Mouse (Mus musculus): Measurements from ENCODE around the gene Ptgfrn. TPM values are rescaled to one million over a fixed set of nuclear protein-coding genes. Genes with fewer than 3 reads are reported as not detected.

The Ptgfrn gene
- polyA plus RNA-seq, 1 experiment from 2014 or later = 0.46 TPM

- Histone ChIP-seq H3K9ac (no peak overlapping the region), H3K27ac (no peak overlapping the region), H3K36me3 (no peaks in the 10 kb centered on the region), H3K4me3 (replicated peaks) (no peak overlapping the region), H3K27me3 (no peaks in the 10 kb centered on the region), H3K4me2 (no peak overlapping the region), H3K4me1 (replicated peaks) (peaks cover 6% of the 10 kb centered on the region; the same call in 1 of the 2 replicates), H3K9me3 (replicated peaks) (no peaks in the 10 kb centered on the region)
- ATAC-seq (ENCODE audit: low read depth) (no peak), DNase-seq (no peak)
- WGBS (ENCODE audit: insufficient replicate concordance) = 82% methylated on average over 9 of the region's 9 CpGs
Observed at GRCm38 (mm10) chr3:101134861-101135260, 24.8 kb upstream of the Ptgfrn start.

GRCm38 (mm10) chr3:101132981-101133380, 22.9 kb upstream of the Ptgfrn start:
- H3K9me3 ChIP-seq (replicated peaks) = no peaks in the 10 kb centered on the region
- ATAC-seq (ENCODE audit: low read depth) (no peak), DNase-seq (no peak)
- no peaks in the 10 kb centered on the region for H3K27me3 ChIP-seq
- no peaks in the 10 kb centered on the region for H3K36me3 ChIP-seq
- H3K27ac ChIP-seq = no peak overlapping the region
- no peak overlapping the region for H3K4me2 ChIP-seq
- no peak overlapping the region for H3K4me3 ChIP-seq (replicated peaks)
- H3K4me1 ChIP-seq (replicated peaks) = peaks cover 17% of the 10 kb centered on the region
- H3K9ac ChIP-seq = no peak overlapping the region
- WGBS (ENCODE audit: insufficient replicate concordance) = 67% methylated on average over 6 of the region's 6 CpGs

GRCm38 (mm10) chr3:101131772-101132171, 21.7 kb upstream of the Ptgfrn start:
- WGBS (ENCODE audit: insufficient replicate concordance) = 67% methylated on average over 5 of the region's 5 CpGs

GRCm38 (mm10) chr3:101130526-101130925, 20.4 kb upstream of the Ptgfrn start:
- Histone ChIP-seq H3K27ac (no peak overlapping the region), H3K9ac (0 out of 2 replicates have a peak overlapping the region, but pooled peaks have one; percentile 13), H3K9me3 (replicated peaks) (no peaks in the 10 kb centered on the region), H3K4me1 (replicated peaks) (peaks cover 17% of the 10 kb centered on the region), H3K4me3 (replicated peaks) (no peak overlapping the region), H3K4me2 (peak overlapping the region; percentile 39), H3K36me3 (no peaks in the 10 kb centered on the region), H3K27me3 (no peaks in the 10 kb centered on the region)
- DNase-seq (peak; percentile 15), ATAC-seq (ENCODE audit: low read depth) (0 out of 2 replicates have a peak, but pooled peaks have one; percentile 45)
- 1% methylated on average over 11 of the region's 11 CpGs for WGBS (ENCODE audit: insufficient replicate concordance)

More at GRCm38 (mm10) chr3:101131772-101132171, 21.7 kb upstream of the Ptgfrn start:
- DNase-seq = no peak
- H3K4me2 ChIP-seq = no peak overlapping the region
- H3K27ac ChIP-seq = no peak overlapping the region
- no peaks in the 10 kb centered on the region for H3K36me3 ChIP-seq
- H3K4me1 ChIP-seq (replicated peaks) = peaks cover 17% of the 10 kb centered on the region
- ATAC-seq (ENCODE audit: low read depth) = no peak
- H3K27me3 ChIP-seq = no peaks in the 10 kb centered on the region
- H3K9me3 ChIP-seq (replicated peaks) = no peaks in the 10 kb centered on the region
- no peak overlapping the region for H3K4me3 ChIP-seq (replicated peaks)
- no peak overlapping the region for H3K9ac ChIP-seq

GRCm38 (mm10) chr3:101129620-101130019, 19.5 kb upstream of the Ptgfrn start:
- Histone ChIP-seq H3K9ac (no peak overlapping the region), H3K4me2 (no peak overlapping the region), H3K36me3 (no peaks in the 10 kb centered on the region), H3K27me3 (no peaks in the 10 kb centered on the region), H3K4me1 (replicated peaks) (peaks cover 17% of the 10 kb centered on the region), H3K4me3 (replicated peaks) (no peak overlapping the region), H3K9me3 (replicated peaks) (no peaks in the 10 kb centered on the region), H3K27ac (no peak overlapping the region)
- ATAC-seq (ENCODE audit: low read depth) (no peak), DNase-seq (no peak)
- 57% methylated on average over 3 of the region's 3 CpGs for whole genome bisulfite sequencing (ENCODE audit: insufficient replicate concordance)

GRCm38 (mm10) chr3:101129090-101129489, 19.0 kb upstream of the Ptgfrn start:
- Histone ChIP-seq H3K4me3 (replicated peaks) (no peak overlapping the region), H3K9ac (no peak overlapping the region), H3K4me1 (replicated peaks) (peaks cover 17% of the 10 kb centered on the region), H3K9me3 (replicated peaks) (no peaks in the 10 kb centered on the region), H3K27me3 (no peaks in the 10 kb centered on the region), H3K4me2 (no peak overlapping the region), H3K36me3 (no peaks in the 10 kb centered on the region), H3K27ac (no peak overlapping the region)
- DNase-seq (peak; percentile 5), ATAC-seq (ENCODE audit: low read depth) (peak; percentile 48; the same call in 1 of the 2 replicates)

- Histone ChIP-seq H3K4me1 (replicated peaks) (peaks cover 17% of the 10 kb centered on the region), H3K9ac (no peak overlapping the region), H3K4me2 (no peak overlapping the region), H3K9me3 (replicated peaks) (no peaks in the 10 kb centered on the region), H3K27ac (no peak overlapping the region), H3K36me3 (no peaks in the 10 kb centered on the region), H3K27me3 (no peaks in the 10 kb centered on the region), H3K4me3 (replicated peaks) (no peak overlapping the region)
- ATAC-seq (ENCODE audit: low read depth) (no peak), DNase-seq (no peak)
- WGBS (ENCODE audit: insufficient replicate concordance) = 57% methylated on average over 2 of the region's 2 CpGs
Observed at GRCm38 (mm10) chr3:101127766-101128165, 17.7 kb upstream of the Ptgfrn start.

- Histone ChIP-seq H3K9ac (no peak overlapping the region), H3K4me2 (no peak overlapping the region), H3K4me3 (replicated peaks) (no peak overlapping the region), H3K9me3 (replicated peaks) (no peaks in the 10 kb centered on the region), H3K27ac (no peak overlapping the region), H3K4me1 (replicated peaks) (peaks cover 9% of the 10 kb centered on the region), H3K36me3 (no peaks in the 10 kb centered on the region), H3K27me3 (no peaks in the 10 kb centered on the region)
- no peak for ATAC-seq (ENCODE audit: low read depth)
- 78% methylated on average over 5 of the region's 5 CpGs for WGBS (ENCODE audit: insufficient replicate concordance)
- no peak for DNase-seq
Observed at GRCm38 (mm10) chr3:101124716-101125115, 14.6 kb upstream of the Ptgfrn start.

- no peak for DNase-seq
- H3K27ac ChIP-seq = no peak overlapping the region
- 61% methylated on average over 3 of the region's 3 CpGs for whole genome bisulfite sequencing (ENCODE audit: insufficient replicate concordance)
- no peak for ATAC-seq (ENCODE audit: low read depth)
- no peaks in the 10 kb centered on the region for H3K27me3 ChIP-seq
- no peak overlapping the region for H3K4me3 ChIP-seq (replicated peaks)
- no peaks in the 10 kb centered on the region for H3K4me1 ChIP-seq (replicated peaks)
- no peaks in the 10 kb centered on the region for H3K36me3 ChIP-seq
- H3K9ac ChIP-seq = no peak overlapping the region
- no peaks in the 10 kb centered on the region for H3K9me3 ChIP-seq (replicated peaks)
- H3K4me2 ChIP-seq = no peak overlapping the region
Observed at GRCm38 (mm10) chr3:101122479-101122878, 12.4 kb upstream of the Ptgfrn start.

GRCm38 (mm10) chr3:101117774-101118173, 7.7 kb upstream of the Ptgfrn start:
- 72% methylated on average over 11 of the region's 11 CpGs for WGBS (ENCODE audit: insufficient replicate concordance)
- no peak for DNase-seq
- ATAC-seq (ENCODE audit: low read depth) = no peak

GRCm38 (mm10) chr3:101117386-101117749, 7.3 kb upstream of the Ptgfrn start:
- H3K9me3 ChIP-seq (replicated peaks) = no peaks in the 10 kb centered on the region
- H3K27ac ChIP-seq = no peak overlapping the region
- H3K36me3 ChIP-seq = no peaks in the 10 kb centered on the region
- no peaks in the 10 kb centered on the region for H3K4me1 ChIP-seq (replicated peaks)
- no peak overlapping the region for H3K4me3 ChIP-seq (replicated peaks)
- no peak overlapping the region for H3K9ac ChIP-seq
- WGBS (ENCODE audit: insufficient replicate concordance) = 73% methylated on average over 8 of the region's 8 CpGs
- DNase-seq (no peak), ATAC-seq (ENCODE audit: low read depth) (no peak)
- peaks cover 3% of the 10 kb centered on the region; the same call in 1 of the 2 replicates for H3K27me3 ChIP-seq
- no peak overlapping the region for H3K4me2 ChIP-seq

More at GRCm38 (mm10) chr3:101117774-101118173, 7.7 kb upstream of the Ptgfrn start:
- H3K4me3 ChIP-seq (replicated peaks) = no peak overlapping the region
- no peaks in the 10 kb centered on the region for H3K27me3 ChIP-seq
- no peaks in the 10 kb centered on the region for H3K4me1 ChIP-seq (replicated peaks)
- H3K36me3 ChIP-seq = no peaks in the 10 kb centered on the region
- no peak overlapping the region for H3K9ac ChIP-seq
- H3K27ac ChIP-seq = no peak overlapping the region
- H3K9me3 ChIP-seq (replicated peaks) = no peaks in the 10 kb centered on the region
- no peak overlapping the region for H3K4me2 ChIP-seq

GRCm38 (mm10) chr3:101116431-101117385, 6.6 kb upstream of the Ptgfrn start:
- ATAC-seq (ENCODE audit: low read depth) (no peak), DNase-seq (no peak)
- no peak overlapping the region for H3K4me2 ChIP-seq
- no peaks in the 10 kb centered on the region for H3K36me3 ChIP-seq
- H3K27me3 ChIP-seq = peaks cover 10% of the 10 kb centered on the region
- H3K27ac ChIP-seq = no peak overlapping the region
- 49% methylated on average over 25 of the region's 25 CpGs for WGBS (ENCODE audit: insufficient replicate concordance)
- H3K4me1 ChIP-seq (replicated peaks) = no peaks in the 10 kb centered on the region
- H3K4me3 ChIP-seq (replicated peaks) = no peak overlapping the region
- H3K9me3 ChIP-seq (replicated peaks) = no peaks in the 10 kb centered on the region
- H3K9ac ChIP-seq = no peak overlapping the region

All from liver, embryonic 13.5 days (tissue).